Mouse (Mus musculus): Measurements from ENCODE around the gene Ctps2.
A peak's percentile ranks its signal among the peaks of the same experiment; 100 is the strongest.
"Not testable (repeated sequence)": the region's sequence is repeated elsewhere in the genome, so short reads cannot be mapped to it uniquely, and the experiment has no call there.

Ctps2 gene

DNA sequence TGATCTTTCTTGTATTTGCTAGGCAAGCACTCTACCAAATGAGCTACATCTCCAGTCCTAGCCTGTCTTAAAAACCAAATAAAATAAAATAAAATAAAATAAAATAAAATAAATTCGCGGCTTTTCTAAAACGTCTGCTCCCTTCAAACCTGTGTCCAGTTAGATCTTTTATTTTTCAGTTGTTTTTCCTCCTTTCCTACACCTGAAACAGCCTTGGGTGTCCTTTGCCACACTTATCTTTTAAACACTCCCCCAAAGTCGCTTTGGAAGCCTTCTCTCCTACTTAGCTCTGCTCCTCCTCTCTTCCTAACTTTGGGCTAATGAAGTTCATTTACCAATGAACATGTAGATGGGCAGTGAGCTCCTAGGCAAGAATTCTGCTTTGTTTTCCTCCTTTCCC, at the start of gene Ctps2:
Ctps2 (plus strand) TSS at position 301 of the 400 bp plus-strand sequence.
- DNase-seq (ENCODE audit: low spot score in 2 of 2), result no peak

DNA sequence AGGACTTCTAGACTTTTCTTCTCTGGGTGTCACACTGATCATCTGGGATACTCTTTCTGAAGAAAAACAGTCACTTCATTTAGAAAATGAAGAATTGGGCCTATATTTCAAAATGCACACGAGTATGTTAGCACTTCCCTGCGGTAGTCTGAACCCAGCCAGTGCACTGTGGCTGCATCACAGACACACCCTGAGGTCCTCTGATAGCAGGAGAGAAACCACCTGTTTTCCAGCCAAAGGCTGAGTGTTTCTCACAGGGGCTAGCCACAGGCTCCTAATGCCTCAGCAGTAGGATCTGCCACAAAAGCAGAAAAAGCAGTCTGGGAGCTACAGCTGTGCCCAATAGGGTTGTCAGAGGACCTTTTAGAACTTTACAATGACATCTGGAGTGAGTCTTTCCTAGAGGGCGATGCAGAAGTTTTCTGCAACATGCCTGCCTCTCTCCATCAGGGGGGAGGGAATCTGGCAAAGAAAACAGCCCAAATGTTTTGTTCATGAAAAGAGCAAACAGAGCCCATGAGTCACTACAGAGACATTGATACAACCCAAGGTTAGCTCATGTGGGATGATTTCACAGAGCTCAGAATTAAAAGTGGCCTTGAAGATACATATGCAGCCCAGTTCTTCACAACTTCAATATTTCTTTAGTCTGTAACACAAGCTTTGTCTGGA, 32.6 kb upstream of the Ctps2 start:
- no peak for DNase-seq (ENCODE audit: low spot score in 2 of 2)

DNA sequence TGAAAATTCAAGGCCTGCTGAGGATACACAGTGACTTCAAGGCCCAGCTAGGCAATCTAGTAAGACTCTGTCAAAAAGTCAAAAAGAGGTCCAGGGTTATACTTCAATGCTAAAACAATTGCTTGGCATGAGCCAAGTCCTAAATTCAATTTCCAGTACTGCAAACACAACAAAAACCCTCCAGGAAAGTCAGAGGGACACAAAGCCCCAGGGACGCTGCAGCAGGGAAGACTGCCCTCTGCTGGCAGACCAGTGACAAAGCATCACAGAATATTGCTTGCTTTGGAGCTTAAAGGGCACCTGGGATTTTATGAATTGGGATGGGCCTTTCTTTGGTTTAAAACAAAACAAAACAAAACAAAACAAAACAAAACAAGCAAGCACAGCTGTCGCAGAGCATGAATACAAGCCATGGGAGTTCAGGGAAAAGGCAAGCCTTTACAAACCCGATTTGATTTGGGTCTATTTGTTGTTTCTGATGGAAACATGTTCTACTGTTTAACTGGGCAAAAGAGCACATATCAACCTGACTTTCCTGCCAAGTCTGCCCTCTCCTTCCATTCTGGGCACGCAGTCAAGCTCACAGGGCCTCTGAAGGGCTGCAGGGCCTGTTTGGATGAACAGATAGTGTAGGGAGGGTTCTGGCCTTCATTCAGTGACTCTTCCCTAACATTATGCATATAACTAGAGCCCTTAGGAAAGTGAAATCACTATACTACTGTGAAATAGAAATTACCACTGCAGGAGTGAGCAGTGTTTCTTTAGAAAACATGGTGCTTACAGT, 29.1 kb upstream of the Ctps2 start:
- DNase-seq (ENCODE audit: low spot score in 2 of 2), result peak in 1 of 2 experiments; percentile 19

DNA sequence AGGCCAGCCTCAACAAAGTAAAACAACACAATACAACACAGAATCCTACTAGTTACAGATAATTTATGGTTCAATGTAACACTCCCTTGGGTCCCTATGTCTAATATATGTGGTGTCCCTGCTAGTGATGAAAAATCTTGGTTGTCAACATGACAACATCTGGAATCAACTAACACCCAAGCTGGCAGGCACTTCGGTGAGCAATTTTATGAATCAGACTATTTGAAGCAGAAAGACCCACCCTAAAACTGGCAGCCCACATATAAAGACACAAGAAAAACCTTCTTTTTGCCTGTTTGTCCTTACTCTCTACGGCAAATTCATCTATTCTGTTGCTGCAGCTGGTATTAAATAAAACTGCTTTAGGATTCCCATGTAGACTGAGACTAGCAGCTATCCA, 27.3 kb upstream of the Ctps2 start:
- DNase-seq (ENCODE audit: low spot score in 2 of 2), result no peak

DNA sequence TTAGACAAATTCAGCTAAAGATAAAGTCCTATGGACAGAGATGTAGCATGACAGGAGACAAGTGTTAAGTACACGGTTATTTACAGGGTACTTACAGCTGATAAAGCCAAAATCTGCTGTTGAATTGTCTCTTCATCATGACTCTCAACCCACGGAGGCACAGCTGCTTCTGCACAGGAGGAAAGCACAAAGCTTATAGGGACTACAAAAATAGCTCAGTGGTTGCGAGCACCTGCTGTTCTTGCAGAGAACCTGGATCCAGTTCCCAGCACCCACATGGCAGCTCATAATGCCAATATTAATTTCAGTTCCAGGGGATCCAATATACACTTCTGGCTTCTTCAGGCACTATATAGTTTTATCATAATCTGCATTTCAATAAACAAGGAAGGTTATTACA, 22.8 kb upstream of the Ctps2 start:
- no peak for DNase-seq (ENCODE audit: low spot score in 2 of 2)

DNA sequence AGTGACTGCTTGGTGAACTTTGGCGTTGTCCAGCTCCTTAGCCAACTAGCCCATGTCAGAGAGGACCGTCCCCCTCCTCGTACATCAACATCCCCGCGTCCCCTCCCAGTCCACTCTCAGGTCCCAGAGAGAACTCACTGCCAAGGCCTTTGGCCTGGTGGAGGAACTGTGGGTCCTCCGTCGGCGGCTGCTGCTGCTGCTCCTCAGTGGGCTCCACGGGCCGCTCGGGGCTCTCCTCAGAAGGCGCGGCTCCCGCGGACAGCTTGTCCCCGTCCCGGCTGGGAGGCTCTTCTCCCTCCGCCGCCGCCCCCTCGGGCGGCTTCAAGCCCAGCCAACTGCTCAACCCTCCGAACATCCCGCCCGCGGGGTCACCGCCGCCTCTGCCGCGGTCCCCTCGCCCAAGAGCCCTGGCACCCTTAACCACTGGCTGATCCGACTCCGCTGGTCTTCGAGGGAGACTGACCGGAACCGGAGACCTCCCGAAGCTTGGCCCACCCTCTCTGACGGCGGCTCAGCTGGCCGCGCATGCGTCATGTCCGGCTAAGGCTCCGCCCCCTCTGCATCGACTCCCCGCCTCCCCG, 13.0 kb upstream of the Ctps2 start, which contains the start of gene Syap1:
Syap1 (minus strand) TSS at position 517 of the 581 bp plus-strand sequence.
- DNase-seq (ENCODE audit: low spot score in 2 of 2), result peak; percentile 68 to 76

DNA sequence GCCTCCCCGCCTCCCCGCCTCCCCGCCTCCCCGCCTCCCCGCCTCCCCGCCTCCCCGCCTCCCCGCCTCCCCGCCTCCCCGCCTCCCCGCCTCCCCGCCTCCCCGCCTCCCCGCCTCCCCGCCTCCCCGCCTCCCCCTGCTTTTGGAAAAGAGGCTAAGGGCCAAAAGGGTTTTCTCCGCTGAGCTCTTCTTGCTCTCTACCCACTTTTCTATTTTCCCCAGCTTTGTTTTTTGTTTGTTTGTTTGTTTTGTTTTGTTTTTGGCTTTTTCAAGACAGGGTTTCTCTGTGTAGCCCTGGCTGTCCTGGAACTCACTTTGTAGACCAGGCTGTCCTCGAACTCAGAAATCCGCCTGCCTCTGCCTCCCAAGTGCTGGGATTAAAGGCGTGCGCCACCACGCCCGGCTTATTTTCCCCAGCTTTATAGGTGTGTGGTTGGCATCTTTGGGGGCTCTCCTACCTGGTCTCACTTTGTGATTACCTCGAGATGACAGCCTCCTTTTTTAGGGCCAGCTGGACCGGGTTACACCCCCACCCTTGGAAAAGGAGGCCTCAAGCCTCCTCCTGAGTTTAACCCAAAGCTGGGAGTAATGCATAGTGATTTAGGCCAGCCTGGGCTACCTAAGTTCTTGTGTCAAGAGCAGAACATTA, 12.3 kb upstream of the Ctps2 start:
- not testable (repeated sequence) for DNase-seq (ENCODE audit: low spot score in 2 of 2)

DNA sequence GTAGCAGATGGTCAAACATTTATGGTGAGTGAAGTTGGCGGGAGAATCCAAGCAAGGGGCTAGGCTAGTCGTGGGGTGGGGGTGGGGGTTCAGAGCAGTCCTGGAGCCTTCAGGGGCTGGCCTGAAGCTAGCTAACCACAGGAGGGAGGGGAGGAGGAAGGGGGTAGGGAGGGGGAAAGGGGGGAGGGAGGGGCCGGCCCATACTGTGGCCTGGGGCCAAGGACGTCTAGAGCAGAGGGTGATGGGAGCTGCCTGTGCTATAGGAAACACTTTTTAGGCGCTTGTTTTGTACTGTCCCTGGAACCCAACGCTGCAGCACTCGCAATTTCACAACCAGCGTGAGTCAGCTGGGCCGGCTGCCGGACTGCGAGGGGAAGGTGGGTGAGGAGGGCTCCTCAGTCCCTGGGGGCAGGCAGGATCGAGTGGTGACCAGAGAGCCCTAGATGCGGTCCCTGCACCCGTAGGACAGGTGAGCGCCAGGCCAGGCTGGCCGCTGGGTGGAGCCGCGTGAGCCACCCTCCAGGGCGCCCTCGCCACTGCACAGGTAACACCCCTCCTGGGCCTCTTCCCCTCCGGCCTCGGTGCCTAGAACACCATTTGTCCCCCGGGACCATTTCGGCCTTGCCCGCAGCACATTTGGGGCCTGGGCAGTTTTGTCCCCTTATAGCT, 467 bp downstream of the Ctps2 start:
- peak; percentile 21 to 22 for DNase-seq (ENCODE audit: low spot score in 2 of 2)

DNA sequence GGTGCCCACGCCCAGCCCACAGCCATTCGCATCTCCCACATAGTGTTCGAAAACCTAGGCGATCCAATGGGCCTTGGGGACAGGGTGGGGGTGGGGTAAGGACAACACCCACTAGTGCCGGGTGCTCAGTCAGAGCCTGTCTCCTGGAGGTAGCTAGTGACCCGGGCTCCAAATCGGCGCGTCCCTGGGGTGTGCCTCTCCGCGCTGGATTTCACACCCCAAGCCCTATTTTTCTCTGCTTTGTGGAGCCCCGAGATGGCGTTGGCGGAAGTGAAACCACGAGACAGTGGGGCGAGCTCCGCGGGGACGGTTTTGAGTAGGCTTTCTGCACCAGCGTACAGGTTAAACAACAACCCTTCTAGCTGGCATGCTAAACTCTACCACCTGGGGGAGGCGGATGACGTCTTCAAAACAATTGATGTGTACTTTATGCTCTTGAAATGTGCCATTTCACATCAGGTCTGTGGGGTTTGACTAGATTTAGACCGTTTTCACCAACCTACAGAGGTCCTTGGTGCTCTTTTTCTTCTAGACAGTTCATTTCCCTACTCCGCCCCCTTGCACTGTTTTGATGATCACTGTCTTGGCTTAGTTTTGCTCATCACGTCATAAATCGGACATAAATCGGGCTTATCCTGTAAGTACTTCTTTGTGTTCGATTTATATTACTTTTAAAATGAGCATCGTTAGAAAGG, 1.1 kb downstream of the Ctps2 start:
- DNase-seq (ENCODE audit: low spot score in 2 of 2), result peak; percentile 59 to 64

DNA sequence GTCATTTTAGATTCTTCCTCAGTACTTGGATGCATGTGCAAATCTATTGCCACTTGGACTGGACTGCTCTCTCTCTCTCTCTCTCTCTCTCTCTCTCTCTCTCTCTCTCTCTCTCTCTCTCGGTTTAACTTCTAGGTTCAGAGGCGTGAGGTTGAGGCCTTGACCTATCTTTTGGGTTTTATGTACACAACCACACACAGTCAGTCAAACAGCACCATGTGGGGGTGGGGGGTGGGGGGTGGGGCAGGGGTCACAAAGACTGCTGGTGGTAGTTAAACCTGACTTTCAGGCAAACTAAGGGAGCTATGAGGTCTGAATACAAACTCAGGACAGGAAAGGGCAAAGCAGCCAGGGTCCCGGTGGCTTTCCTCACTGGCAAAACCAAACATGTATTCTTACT, 6.5 kb downstream of the Ctps2 start:
- no peak for DNase-seq (ENCODE audit: low spot score in 2 of 2)

DNA sequence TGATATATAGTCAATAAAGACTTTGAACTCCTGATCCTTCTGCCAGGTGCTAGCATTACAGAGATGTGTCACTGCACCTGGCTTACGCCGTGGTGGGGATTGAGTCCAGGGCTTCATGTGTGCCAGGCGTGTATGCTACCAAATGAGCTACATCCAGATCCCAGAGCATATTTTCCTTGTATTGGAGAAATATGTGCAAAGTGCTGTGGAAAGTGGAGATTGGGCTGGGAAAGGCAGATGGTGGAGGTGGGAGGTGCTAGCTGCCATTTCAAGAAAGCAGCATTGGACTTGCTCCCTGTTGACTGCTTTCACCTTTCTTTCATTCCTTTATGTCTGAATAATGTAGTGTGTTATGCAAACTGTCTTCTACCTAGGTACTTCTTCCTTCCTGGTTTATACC, 12.6 kb downstream of the Ctps2 start:
- DNase-seq (ENCODE audit: low spot score in 2 of 2), result peak; percentile 6 to 8

DNA sequence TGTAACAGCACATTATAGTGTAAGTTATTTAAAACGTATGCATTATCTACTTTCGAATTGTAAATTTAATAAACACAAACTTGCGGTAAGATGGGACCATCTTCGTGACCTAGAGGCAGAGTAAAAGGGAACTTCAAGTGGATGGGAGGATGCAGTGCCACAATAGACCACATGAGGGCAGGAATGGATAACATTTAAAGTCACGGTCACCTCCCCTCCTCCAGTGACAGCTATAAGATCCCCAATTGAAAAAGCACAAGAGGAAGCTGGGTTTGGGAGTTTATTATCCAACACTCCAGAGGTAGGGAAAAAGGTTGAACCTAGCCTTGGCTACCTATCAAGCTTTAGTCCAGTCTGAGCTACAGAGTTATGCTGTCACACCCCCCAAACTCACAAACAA, 14.7 kb downstream of the Ctps2 start:
- peak; percentile 68 to 69 for DNase-seq (ENCODE audit: low spot score in 2 of 2)

DNA sequence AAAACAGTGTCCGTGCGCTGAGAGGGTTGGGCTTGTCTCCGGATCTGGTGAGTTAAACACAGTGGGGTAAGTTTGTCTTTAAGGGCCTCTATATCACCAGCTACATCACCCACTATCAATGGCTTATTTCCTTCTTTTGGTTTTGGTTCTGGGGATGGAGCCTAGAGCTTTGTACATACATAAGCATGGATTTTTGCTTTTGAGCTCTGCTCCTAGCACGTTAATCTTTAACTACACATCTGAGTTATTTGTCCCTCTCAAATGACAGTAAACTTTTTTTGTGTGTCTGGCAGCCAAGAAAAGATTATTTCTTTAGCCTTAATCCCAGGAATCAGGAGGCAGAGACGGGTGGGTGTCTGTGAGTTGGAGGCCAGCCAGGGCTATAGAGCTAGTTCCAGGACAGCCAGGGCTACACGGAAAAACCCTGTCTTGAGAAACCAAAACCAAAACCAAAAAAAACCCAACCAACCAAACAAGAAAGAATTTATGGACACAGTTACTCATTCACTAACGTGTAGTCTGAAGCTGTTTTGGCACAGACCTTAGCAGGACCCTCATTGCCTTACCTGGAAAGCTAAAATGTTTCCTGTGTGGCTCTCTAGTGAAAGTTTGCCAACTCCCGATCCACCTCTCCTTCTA, 20.6 kb downstream of the Ctps2 start:
- DNase-seq (ENCODE audit: low spot score in 2 of 2), result no peak

DNA sequence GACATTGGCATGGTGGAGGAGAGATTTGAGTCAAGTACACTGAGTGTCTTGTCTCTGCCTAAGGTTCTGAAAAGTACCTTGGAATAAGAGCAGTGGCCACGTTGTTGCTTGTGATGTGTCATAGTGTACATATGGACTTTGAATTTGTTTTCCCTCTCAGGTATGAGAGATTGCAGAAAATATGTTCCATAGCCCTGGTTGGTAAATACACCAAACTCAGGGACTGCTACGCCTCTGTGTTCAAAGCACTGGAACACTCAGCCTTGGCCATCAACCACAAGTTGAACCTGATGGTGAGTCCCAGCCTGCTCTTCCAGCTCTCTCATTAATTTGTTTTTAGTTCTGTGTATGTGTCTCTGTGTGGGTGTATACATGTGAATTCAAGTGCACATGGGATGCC, 30.4 kb downstream of the Ctps2 start:
- DNase-seq (ENCODE audit: low spot score in 2 of 2), result no peak

DNA sequence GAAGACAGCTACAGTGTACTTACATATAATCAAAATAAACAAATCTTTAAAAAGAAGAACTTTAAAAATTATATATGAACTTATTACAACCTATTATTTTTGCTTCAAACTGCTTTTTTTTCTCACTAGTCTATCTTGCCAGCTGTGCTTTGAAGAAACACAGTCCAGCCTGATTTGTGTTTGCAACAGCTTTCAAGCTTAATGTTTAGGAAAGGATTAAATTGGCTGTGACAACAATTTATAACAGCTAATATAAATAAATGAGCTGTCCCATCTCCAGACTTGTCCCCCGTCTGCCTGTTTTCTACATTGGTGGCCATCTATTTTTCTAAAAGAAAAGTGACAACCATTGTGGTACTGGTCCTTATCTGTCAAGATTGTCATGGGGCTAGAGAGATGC, 41.0 kb downstream of the Ctps2 start:
- DNase-seq (ENCODE audit: low spot score in 2 of 2), result no peak

DNA sequence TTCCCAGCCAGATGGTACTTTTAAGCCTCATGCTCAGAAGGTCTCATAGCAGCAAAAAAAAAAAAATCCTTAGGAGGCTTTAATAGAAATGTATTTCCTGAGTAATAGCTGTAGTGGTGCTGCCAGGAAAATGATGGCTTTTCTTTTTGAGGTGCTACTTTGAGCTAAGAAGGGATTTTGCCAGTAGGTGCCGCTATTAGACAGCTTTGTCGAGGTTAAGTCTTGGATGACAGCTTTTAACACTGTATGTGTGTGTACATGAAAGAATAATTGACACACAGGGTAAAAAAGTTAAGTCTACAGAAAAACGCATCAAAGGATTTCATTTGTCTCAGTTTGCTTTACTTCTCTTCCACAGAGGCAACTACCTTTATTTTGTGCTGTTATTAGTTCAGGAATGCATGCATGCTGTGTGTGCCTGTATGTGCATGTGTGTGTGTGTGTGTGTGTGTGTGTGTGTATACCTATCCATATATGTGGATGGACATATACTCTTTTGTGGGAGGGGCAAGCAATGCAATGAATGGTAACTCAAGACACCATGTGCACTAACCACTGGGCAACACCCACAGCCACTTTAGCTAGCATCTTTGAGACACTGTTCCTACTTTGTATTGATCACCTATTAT, 48.9 kb downstream of the Ctps2 start:
- DNase-seq (ENCODE audit: low spot score in 2 of 2), result peak; percentile 59 to 63

DNA sequence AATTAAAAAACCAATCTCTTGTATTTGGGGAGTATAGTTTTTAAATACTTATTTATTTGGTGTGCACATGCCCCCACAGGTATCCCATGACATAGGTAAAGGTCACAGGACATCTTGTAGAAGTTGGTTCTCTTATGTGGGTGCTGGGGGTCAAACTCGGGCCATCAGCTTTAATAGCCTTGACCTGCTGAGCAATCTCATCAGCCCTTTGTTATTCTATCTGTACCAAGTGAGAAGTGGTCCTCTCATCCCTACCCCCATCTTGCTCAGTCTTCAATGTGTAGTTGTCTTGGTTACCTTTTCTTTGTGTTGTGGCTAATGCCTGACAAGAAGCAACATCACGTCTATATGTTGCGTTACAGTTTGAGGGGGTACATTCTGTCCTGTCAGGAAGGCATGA, 56.9 kb downstream of the Ctps2 start:
- no peak for DNase-seq (ENCODE audit: low spot score in 2 of 2)

DNA sequence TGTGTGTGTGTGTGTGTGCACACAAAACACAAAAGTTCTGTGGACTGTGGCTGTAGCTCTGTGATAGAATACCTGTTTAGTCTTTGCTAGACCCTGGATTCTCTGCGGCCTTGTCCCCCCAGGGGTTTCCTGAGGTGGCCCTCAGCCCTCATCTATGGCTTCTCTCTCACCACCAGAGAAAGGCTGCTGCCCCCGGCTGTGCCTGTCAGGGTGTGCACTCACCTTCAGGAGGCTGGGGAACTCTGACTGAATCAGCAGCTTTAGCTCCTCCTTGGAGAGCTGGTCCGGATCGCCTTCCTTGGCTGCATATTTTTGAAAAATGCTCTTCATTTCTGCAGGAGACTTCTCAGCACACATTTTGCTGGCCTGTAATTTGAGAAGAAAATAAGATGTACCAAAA, 62.8 kb downstream of the Ctps2 start:
- no peak for DNase-seq (ENCODE audit: low spot score in 2 of 2)

DNA sequence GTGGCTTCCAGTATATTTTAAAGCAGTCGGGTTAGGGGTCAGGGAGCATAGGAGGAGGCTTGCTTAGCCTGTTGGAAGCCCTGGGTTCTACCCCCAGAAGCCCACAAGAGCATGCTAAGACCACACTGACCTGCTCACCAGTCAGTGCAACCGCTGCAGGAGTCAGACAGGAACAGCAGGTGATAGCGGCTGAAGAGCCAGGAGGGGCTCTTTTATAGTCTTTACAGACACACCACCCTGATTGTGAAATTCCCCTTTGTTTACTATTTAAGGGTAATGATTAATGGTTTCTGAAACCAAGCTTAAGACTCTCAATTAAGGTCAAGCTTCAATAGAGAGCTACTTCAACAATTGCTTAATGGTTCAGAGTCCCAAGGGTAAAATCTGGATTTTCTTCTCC, 63.3 kb downstream of the Ctps2 start, which contains the start of gene S100g:
S100g (minus strand) TSS at position 217 of the 400 bp plus-strand sequence.
- no peak for DNase-seq (ENCODE audit: low spot score in 2 of 2)

DNA sequence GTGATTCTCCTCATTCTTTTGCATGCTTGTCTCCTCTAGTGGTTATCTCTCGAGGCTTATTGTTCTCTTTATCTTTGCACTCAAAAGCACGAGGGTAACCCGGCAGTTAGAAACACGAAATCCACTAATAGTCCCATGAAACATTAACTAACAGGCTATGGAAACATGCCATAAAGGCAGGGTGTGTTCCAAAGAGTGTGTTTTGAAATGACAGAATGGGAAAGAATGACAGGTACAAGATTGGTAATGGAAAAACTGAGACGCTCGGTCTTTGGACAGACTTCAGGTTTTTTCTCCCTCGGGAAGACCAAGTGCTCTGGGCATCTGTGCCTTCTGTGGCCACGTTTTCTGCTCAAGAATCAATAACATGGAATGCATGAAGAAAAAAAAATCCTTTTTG, 66.4 kb downstream of the Ctps2 start:
- DNase-seq (ENCODE audit: low spot score in 2 of 2), result no peak

Measured in right cerebral cortex, adult 2 months (tissue).